In genomic region chr6:5645150-5645732, GRCm38 (mm10) we compare ENCODE assay signal across 9 mouse cellular contexts.
A peak's percentile ranks its signal among the peaks of the same experiment; 100 is the strongest.
DNase-seq lines count a peak whose midpoint lies in the region; ATAC-seq and TF ChIP-seq lines count a peak whose summit lies in the region.
"Had no signal": no experiment of that assay in that cellular context is flagged by ENCODE, and none has a peak within 500 bp of the region (broad histone marks: within the 10 kb centered on the region; RNA-seq: fewer than 3 reads in every experiment).

No protein-coding gene starts in this region.

- H3K36me3 ChIP-seq in kidney, adult 2 months (ENCODE audit: control insufficient read depth, insufficient read depth, low read length) = no peaks in the 10 kb centered on the region
- no peaks in the 10 kb centered on the region for H3K36me3 ChIP-seq in limb, embryonic 10.5 days
- H3K36me3 ChIP-seq in neural tube, embryonic 12.5 days = no peaks in the 10 kb centered on the region
- H3K36me3 ChIP-seq: embryonic facial prominence, embryonic 13.5 days had no signal

- TF ChIP-seq CTCF in gastrocnemius, adult 2 months (IDR thresholded peaks at IDR 0.05) = peak; percentile 92
- peak; percentile 92 for TF ChIP-seq CTCF in kidney, adult 2 months (conservative IDR thresholded peaks at IDR 0.05; ENCODE audit: insufficient read depth, insufficient read length, low read depth, low read length)

- peak; percentile 65 for ATAC-seq in neural tube, embryonic 12.5 days (ENCODE audit: low FRiP score, low read depth)

- no peaks in the 10 kb centered on the region for H3K9me3 ChIP-seq in limb, embryonic 10.5 days (replicated peaks)
- no peaks in the 10 kb centered on the region for H3K9me3 ChIP-seq in neural tube, embryonic 12.5 days
- H3K9me3 ChIP-seq: embryonic facial prominence, embryonic 13.5 days had no signal

- peak; percentile 15 to 43 for DNase-seq in urinary bladder, adult 18-20 months (ENCODE audit: low spot score in 2 of 2)
- no peak for DNase-seq in urinary bladder, postnatal 10 days (ENCODE audit: low spot score)
- peak; percentile 75 to 77 for DNase-seq in cerebellum, postnatal 36 days
- DNase-seq in gastrocnemius, adult 2 months = peak; percentile 75
- DNase-seq in kidney, adult 2 months = peak; percentile 61
- DNase-seq in limb, embryonic 10.5 days (ENCODE audit: low spot score) = peak; percentile 87
- peak; percentile 41 for DNase-seq in thymus, postnatal 4 days

- H3K4me2 ChIP-seq in neural tube, embryonic 12.5 days (replicated peaks) = no peak overlapping the region
- H3K4me2 ChIP-seq: embryonic facial prominence, embryonic 13.5 days had no signal

- intact Hi-C loops in gastrocnemius, adult 2 months (cut with DNase I) = loop anchor here (1.0 kb wide), 1 partner anchor 156 kb away; no protein-coding TSS in a partner anchor

- WGBS in kidney, adult 2 months = 22% methylated on average over 9 of the region's 9 CpGs
- 29% methylated on average over 9 of the region's 9 CpGs for WGBS in limb, embryonic 10.5 days
- 22% methylated on average over 9 of the region's 9 CpGs for WGBS in neural tube, embryonic 12.5 days

- no peak for TF ChIP-seq POLR2A in kidney, adult 2 months (IDR thresholded peaks at IDR 0.05; ENCODE audit: low read depth, low read length)

- H3K27me3 ChIP-seq in kidney, adult 2 months (replicated peaks; ENCODE audit: control insufficient read depth, insufficient read depth, low read length) = no peaks in the 10 kb centered on the region
- H3K27me3 ChIP-seq in limb, embryonic 10.5 days (ENCODE audit: low read depth, poor library complexity, severe bottlenecking) = no peaks in the 10 kb centered on the region
- H3K27me3 ChIP-seq in neural tube, embryonic 12.5 days (replicated peaks) = no peaks in the 10 kb centered on the region

- H3K4me3 ChIP-seq in gastrocnemius, adult 2 months = no peak overlapping the region
- no peak overlapping the region for H3K4me3 ChIP-seq in kidney, adult 2 months (ENCODE audit: insufficient read depth, low read depth, low read length)
- no peak overlapping the region for H3K4me3 ChIP-seq in limb, embryonic 10.5 days
- H3K4me3 ChIP-seq in neural tube, embryonic 12.5 days = no peak overlapping the region
- H3K4me3 ChIP-seq: embryonic facial prominence, embryonic 13.5 days had no signal

- H3K4me1 ChIP-seq in kidney, adult 2 months (ENCODE audit: control insufficient read depth, insufficient read depth, low read length) = no peaks in the 10 kb centered on the region
- peaks cover 4% of the 10 kb centered on the region; the same call in 1 of the 2 replicates for H3K4me1 ChIP-seq in limb, embryonic 10.5 days
- H3K4me1 ChIP-seq in neural tube, embryonic 12.5 days = no peaks in the 10 kb centered on the region
- H3K4me1 ChIP-seq: embryonic facial prominence, embryonic 13.5 days had no signal

- no peak overlapping the region for H3K27ac ChIP-seq in gastrocnemius, adult 2 months
- H3K27ac ChIP-seq in kidney, adult 2 months (ENCODE audit: insufficient read depth, low read depth, low read length) = no peak overlapping the region
- no peak overlapping the region for H3K27ac ChIP-seq in limb, embryonic 10.5 days
- no peak overlapping the region for H3K27ac ChIP-seq in neural tube, embryonic 12.5 days
- H3K27ac ChIP-seq: embryonic facial prominence, embryonic 13.5 days had no signal

- H3K9ac ChIP-seq in neural tube, embryonic 12.5 days = no peak overlapping the region
- H3K9ac ChIP-seq: embryonic facial prominence, embryonic 13.5 days had no signal
